Mouse (Mus musculus) cortical plate, adult 2 months (tissue): ENCODE results near the gene Gale. TPM values are rescaled to one million over a fixed set of nuclear protein-coding genes. Genes with fewer than 3 reads are reported as not detected.

ENCODE experiments used
- H3K27ac ChIP-seq: fragments of 200-500 bp; 2 replicates; pipeline ENCODE4 v1.5.1; 2012; ENCODE audit warnings: low read length, control low read depth, inconsistent platforms; ENCODE audit not compliant: insufficient read depth
- H3K4me1 ChIP-seq: fragments of 200-500 bp; 2 replicates; pipeline ENCODE4 v1.6.1; 2011; ENCODE audit warnings: low read length; ENCODE audit not compliant: control insufficient read depth, insufficient read depth
- H3K4me3 ChIP-seq: fragments of 200-500 bp; 2 replicates; pipeline ENCODE4 v1.5.1; 2011; ENCODE audit warnings: mild to moderate bottlenecking, low read length, control low read depth; ENCODE audit not compliant: insufficient read depth
- CTCF ChIP-seq: fragments of 200-500 bp; IDR thresholded peaks from 2 replicates; pipeline ENCODE4 v1.5.1; 2011; ENCODE audit warnings: mild to moderate bottlenecking, control low read depth, low read length; ENCODE audit not compliant: insufficient read depth; ENCODE audit errors: extremely low read depth
- POLR2A ChIP-seq: fragments of 200-500 bp; IDR thresholded peaks from 2 replicates; pipeline ENCODE4 v1.6.1; 2011; ENCODE audit warnings: mild to moderate bottlenecking, low read length, control low read depth; ENCODE audit not compliant: insufficient read depth; ENCODE audit errors: extremely low read depth
- polyA plus RNA-seq: library from polyadenylated mRNA; depleted of rRNA; stranded (reverse); fragments of >200 nt; gene quantifications from 2 replicates; pipeline ENCODE4 v1.2.3, GENCODE M21; 2012; rRNA removed

Gale gene
- 35.9 and 38.9 TPM in 2 replicates for polyA plus RNA-seq

DNA sequence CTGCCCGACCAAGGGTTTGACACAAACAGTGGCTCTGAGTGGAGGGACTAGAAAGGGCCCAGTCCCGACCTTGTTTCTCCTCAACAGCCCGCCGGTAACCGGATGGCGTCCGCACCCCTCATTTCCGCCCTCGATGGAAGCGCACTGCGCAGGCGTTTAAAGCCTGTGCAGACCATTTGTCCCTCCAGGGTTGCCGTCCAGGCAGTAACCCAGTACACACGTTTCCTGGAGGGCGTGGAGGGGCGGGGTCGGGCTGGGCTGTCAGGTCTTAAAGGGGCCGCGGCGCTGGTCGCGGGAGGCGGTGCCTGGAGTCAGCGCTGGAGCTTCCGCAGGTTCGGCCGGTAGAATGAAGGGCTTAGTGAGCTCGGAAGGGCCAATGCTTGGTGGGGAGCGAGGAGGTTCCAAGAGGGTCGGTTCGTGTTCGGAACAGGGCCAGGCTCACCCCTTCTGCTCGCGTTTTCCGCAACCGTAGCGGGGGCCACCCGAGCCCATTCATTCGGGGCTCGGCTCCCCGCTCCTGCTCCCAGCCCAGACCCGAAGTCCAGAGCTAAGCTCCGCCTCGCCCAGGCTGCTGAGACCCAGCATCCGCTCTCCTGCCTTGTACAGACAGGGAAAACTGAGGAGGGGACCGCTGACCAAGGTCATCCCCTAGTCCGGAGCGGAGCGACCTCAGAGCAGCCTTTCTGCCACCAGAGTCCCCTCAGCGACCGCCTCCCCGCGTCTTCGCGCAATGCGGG, at the start of gene Gale:
TSS of gene Gale (plus strand) at position 271 of the 737 bp plus-strand sequence.
- Histone ChIP-seq H3K4me3 (peak within 1 kb of the TSS; percentile 47), H3K4me1 (no peaks in the 10 kb centered on the region), H3K27ac (peak within 1 kb of the TSS; percentile 78)
- no peak for TF ChIP-seq CTCF
- peak; percentile 83; the same call in 1 of the 2 replicates for TF ChIP-seq POLR2A

DNA sequence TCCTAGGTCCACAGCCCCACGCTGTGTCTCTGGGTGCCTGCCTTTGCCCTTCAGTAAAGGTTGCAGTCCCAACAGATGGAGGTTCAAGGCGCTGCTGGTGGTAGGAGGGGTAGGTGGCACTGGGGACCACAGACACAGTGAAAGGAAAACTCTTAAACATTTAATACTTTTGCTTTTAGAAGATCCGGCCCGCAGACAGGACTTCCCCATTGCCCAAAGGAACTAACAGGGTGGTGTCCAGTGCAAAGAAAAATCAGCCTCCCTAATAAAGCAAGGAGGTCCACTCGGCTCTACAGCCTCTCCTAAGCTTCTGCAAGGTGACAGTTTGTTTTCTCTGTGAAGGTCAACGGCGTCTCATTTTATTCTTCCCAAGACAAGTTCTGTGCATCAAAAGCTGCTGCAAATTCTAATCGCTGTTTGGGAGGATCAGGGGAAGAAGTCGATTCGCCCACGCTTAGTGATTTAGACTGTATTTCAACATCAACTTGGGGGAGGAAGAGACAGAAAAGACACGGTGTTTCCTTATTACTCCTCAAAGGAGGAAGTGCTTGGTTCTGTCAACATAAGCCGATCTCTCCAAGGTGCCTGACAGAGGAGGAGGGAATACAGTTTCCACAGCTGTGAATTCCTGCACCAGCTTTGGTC, 44.8 kb upstream of the Gale start:
- no peak overlapping the region for H3K4me3 ChIP-seq
- TF ChIP-seq CTCF (no peak), POLR2A (no peak)
- H3K27ac ChIP-seq: no peak overlapping the region
- no peaks in the 10 kb centered on the region; the same call in 1 of the 2 replicates for H3K4me1 ChIP-seq

DNA sequence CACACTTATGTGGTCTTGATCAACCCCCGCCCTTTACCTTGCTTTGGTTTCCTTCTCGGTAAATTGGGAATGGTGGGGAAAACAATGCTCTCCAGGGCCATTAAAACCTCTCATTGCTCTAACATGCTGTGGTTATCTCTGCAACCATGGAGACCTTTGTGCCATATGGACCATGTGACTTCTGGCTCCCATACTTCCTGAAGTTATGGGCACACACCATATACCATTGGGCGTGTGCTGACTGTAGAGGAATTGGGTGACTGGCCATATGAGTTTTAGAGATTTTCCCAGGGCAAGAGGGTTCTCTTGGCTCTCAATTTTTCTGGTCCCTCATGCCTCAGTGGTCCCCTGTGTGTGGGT, 44.3 kb upstream of the Gale start:
- no peak overlapping the region for H3K27ac ChIP-seq

DNA sequence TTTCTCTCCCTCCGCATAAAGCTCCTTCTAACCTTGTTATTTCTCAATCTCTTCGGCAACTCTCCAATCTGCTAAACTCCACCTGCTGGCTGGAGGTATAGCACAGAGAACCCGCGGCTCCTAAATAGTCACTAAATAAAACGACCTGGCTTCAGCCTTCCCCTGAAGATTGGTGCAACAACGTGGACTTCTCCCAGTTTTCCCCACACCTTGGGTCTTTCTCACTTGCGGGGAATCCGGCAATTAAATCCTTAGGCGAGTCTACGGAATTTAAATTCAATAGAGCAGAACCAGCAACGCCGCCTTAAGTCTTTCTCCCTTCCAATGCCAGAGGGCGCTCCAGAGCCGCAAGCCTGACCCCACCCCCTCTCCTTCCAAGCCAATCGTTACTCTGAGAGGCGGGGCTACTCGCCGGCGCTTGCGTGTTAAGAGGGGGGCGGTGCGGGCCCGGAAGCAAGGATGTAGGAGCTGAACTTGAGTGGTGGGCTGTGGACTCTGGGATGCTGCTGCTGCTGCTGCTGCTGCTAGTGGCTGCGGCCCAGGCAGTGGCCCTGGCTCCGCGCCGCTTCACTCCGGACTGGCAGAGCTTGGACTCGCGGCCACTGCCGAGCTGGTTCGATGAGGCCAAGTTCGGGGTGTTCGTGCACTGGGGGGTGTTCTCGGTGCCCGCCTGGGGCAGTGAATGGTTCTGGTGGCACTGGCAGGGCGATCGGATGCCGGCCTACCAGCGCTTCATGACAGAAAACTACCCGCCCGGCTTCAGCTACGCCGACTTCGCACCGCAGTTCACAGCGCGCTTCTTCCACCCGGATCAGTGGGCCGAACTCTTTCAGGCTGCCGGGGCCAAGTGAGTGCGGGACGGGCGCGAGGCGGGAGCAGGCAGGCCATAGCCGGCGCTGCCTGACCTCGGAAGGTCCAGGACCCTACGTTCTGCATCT, 43.0 kb upstream of the Gale start, which contains the start of gene Fuca1:
TSS of gene Fuca1 (plus strand) at position 432 of the 938 bp plus-strand sequence.
- TF ChIP-seq POLR2A: peak; percentile 63; the same call in 1 of the 2 replicates
- peak; percentile 55 for TF ChIP-seq CTCF
- no peaks in the 10 kb centered on the region; the same call in 1 of the 2 replicates for H3K4me1 ChIP-seq
- H3K27ac ChIP-seq: no peak within 1 kb of the TSS
- H3K4me3 ChIP-seq: peak within 1 kb of the TSS; percentile 58

More for the DNA sequence above, 44.3 kb upstream of the Gale start:
- no peaks in the 10 kb centered on the region; the same call in 1 of the 2 replicates for H3K4me1 ChIP-seq
- no peak overlapping the region for H3K4me3 ChIP-seq
- TF ChIP-seq POLR2A (no peak), CTCF (no peak)

DNA sequence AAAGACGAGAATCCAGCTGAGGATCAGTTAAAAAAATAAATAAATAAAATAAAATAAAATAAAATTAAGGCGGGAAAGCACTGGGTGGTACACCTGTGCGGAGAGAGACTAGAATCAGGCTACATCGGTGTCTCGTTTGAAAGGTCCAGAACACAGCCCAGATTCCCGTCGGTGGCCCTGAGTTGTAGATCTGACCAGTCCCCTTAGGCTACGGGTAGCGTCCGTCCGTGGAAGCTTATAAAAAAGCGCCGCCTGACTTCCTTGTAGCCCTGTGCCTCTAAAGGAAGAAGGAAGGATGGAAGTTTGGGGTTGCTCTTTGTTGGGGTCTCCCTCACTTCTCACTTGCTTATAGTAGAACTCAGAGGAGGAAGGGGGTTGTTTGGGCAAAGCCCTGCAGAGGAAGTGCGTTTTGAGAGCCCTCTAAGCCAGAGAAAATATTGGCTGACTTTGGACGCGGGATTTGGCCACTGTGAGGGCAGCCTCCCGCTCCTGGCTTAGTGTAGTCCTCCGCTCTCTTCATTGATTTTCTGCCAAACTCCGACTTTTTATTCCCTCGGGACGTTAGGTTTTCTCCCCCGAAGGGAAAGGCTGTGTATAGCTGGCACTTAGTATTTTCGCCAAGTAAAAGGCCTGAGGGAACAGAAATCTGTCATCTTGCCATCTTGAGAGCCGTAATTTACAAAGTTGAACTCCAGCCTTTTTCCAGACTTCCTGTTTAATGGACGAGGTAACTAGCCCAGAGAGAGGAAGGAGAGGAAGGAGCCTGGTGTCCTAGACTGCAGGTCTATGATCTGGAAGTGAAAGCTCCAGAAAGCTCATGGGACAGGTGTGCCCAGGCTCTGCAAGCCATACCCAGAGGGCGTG, 42.0 kb upstream of the Gale start:
- no peak overlapping the region for H3K27ac ChIP-seq
- peak overlapping the region; percentile 58 for H3K4me3 ChIP-seq
- no peak for TF ChIP-seq CTCF
- no peaks in the 10 kb centered on the region; the same call in 1 of the 2 replicates for H3K4me1 ChIP-seq

DNA sequence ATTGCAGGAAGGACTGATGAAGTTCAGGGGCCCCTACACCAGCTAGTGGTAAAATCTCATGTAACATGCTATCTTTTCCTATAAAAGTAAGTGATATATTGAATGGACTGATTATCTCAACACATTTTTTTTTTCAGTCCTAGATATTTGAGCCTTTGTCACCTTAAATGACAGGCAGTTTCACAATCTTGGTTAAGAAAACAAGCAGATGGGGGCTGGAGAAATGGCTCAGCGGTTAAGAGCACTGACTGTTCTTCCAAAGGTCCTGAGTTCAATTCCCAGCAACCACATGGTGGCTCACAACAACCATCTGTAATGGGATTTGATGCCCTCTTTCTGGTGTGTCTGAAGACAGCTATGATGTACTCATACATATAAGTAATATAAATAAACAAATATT, 41.3 kb upstream of the Gale start:
- Histone ChIP-seq H3K27ac (no peak overlapping the region), H3K4me3 (no peak overlapping the region), H3K4me1 (no peaks in the 10 kb centered on the region; the same call in 1 of the 2 replicates)
- no peak for TF ChIP-seq CTCF
- TF ChIP-seq POLR2A: no peak

DNA sequence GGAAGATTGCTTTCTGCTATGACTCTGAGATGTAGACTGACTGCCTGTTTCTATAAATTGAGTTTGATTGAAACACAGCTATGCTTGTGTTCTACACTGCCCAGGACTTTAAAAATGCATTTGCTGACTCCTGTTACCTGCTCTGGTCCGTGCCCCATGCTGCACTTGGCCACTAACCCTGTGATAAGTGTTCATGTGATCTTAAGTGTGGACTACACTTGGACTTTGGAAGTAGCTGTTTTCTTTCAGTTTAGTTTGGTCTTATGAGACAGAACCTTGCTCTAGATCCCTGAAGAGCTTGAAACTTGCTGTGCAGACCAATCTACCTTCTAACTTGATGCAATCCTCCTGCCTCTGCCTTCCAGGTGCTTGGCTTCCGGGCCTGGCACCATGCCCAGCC, 39.1 kb upstream of the Gale start:
- no peak for TF ChIP-seq POLR2A
- H3K27ac ChIP-seq: no peak overlapping the region
- no peaks in the 10 kb centered on the region; the same call in 1 of the 2 replicates for H3K4me1 ChIP-seq
- H3K4me3 ChIP-seq: no peak overlapping the region

DNA sequence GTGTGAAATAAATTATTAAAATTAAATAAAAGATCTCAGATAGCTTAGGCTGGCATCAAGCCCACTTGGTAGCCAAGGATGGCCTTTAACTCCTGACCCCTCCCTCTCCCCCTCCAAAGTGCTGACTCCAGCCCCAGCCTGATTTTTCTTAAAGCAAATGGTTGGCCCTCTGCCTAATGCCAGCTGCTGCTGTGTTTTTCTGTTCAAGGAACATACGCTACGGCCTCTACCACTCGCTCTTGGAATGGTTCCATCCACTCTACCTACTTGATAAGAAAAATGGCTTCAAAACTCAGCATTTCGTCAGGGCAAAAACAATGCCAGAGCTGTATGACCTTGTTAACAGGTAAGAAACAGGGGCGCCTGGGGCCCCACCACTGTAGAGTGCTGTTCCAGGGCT, 38.2 kb upstream of the Gale start:
- no peaks in the 10 kb centered on the region; the same call in 1 of the 2 replicates for H3K4me1 ChIP-seq
- no peak overlapping the region for H3K4me3 ChIP-seq
- TF ChIP-seq POLR2A (no peak), CTCF (no peak)
- H3K27ac ChIP-seq: no peak overlapping the region
